Mouse (Mus musculus): ENCODE results near the gene Lancl2. TPM values are rescaled to one million over a fixed set of nuclear protein-coding genes. Genes with fewer than 3 reads are reported as not detected.

The Lancl2 gene
- total and polyA plus RNA-seq, 2 experiments from 2014 or later, result 94.1 to 112 TPM

DNA sequence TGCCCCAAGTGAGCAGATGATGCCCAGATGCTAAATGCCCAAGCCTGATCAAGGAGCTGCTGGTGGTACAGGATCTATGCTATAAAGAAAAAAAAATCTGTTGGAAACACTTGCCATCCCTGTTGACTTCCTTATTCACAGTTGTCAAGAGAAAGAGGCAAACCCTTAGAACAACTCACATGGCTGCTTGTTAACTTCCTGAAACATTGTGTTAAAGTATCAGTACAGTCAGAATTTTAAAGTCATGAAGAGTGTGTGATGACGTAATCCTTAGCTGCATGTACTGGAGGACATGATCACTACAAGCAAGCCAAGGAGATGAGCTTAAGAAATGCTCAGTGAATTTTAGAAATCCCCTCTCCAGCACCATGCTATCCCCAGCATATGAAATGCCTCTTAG is 71.5 kb downstream of the Lancl2 start:
- H3K9ac ChIP-seq (replicated peaks; ENCODE audit: low read length, poor library complexity, severe bottlenecking), result no peak overlapping the region
- TF ChIP-seq CTCF (IDR thresholded peaks at IDR 0.05), result no peak
- no peak overlapping the region for H3K27ac ChIP-seq (ENCODE audit: low read depth, low read length)
- no peak overlapping the region for H3K4me2 ChIP-seq (ENCODE audit: low read depth, low read length, poor library complexity, severe bottlenecking)
- H3K36me3 ChIP-seq (ENCODE audit: insufficient read depth, low read length), result peaks cover 8% of the 10 kb centered on the region; the same call in 1 of the 2 replicates
- H3K9me3 ChIP-seq (ENCODE audit: low read length), result no peaks in the 10 kb centered on the region
- no peak for ATAC-seq (ENCODE audit: low FRiP score)
- H3K4me1 ChIP-seq (ENCODE audit: insufficient read depth, low read length), result no peaks in the 10 kb centered on the region
- no peaks in the 10 kb centered on the region for H3K27me3 ChIP-seq (ENCODE audit: insufficient read depth, low read length)
- 94% methylated on average over 1 of the region's 1 CpGs for WGBS
- no peak for DNase-seq (ENCODE audit: low spot score)
- no peak overlapping the region for H3K4me3 ChIP-seq (ENCODE audit: low read depth, low read length)

- Histone ChIP-seq H3K36me3 (ENCODE audit: insufficient read depth, low read length) (no peaks in the 10 kb centered on the region), H3K27me3 (ENCODE audit: insufficient read depth, low read length) (no peaks in the 10 kb centered on the region), H3K27ac (ENCODE audit: low read depth, low read length) (no peak overlapping the region), H3K9me3 (ENCODE audit: low read length) (no peaks in the 10 kb centered on the region), H3K4me1 (ENCODE audit: insufficient read depth, low read length) (no peaks in the 10 kb centered on the region), H3K4me3 (ENCODE audit: low read depth, low read length) (no peak overlapping the region), H3K4me2 (ENCODE audit: low read depth, low read length, poor library complexity, severe bottlenecking) (no peak overlapping the region), H3K9ac (replicated peaks; ENCODE audit: low read length, poor library complexity, severe bottlenecking) (no peak overlapping the region)
- TF ChIP-seq CTCF (IDR thresholded peaks at IDR 0.05), result no peak
- WGBS, result 90% methylated on average over 3 of the region's 3 CpGs
- DNase-seq (ENCODE audit: low spot score) (no peak), ATAC-seq (ENCODE audit: low FRiP score) (no peak)
These were observed 78.0 kb downstream of the Lancl2 start for GRCm38 (mm10) chr6:57780359-57780758.

- Histone ChIP-seq H3K9ac (replicated peaks; ENCODE audit: low read length, poor library complexity, severe bottlenecking) (no peak overlapping the region), H3K36me3 (ENCODE audit: insufficient read depth, low read length) (peaks cover under 1% of the 10 kb centered on the region; the same call in 1 of the 2 replicates), H3K27me3 (ENCODE audit: insufficient read depth, low read length) (no peaks in the 10 kb centered on the region), H3K4me2 (ENCODE audit: low read depth, low read length, poor library complexity, severe bottlenecking) (no peak overlapping the region), H3K27ac (ENCODE audit: low read depth, low read length) (no peak overlapping the region), H3K4me1 (ENCODE audit: insufficient read depth, low read length) (no peaks in the 10 kb centered on the region), H3K4me3 (ENCODE audit: low read depth, low read length) (no peak overlapping the region), H3K9me3 (ENCODE audit: low read length) (no peaks in the 10 kb centered on the region)
- no peak for ATAC-seq (ENCODE audit: low FRiP score)
- no peak for DNase-seq (ENCODE audit: low spot score)
- WGBS, result 97% methylated on average over 1 of the region's 1 CpGs
- TF ChIP-seq CTCF (IDR thresholded peaks at IDR 0.05), result no peak
These were observed 80.3 kb downstream of the Lancl2 start for GRCm38 (mm10) chr6:57782658-57783057.

DNA sequence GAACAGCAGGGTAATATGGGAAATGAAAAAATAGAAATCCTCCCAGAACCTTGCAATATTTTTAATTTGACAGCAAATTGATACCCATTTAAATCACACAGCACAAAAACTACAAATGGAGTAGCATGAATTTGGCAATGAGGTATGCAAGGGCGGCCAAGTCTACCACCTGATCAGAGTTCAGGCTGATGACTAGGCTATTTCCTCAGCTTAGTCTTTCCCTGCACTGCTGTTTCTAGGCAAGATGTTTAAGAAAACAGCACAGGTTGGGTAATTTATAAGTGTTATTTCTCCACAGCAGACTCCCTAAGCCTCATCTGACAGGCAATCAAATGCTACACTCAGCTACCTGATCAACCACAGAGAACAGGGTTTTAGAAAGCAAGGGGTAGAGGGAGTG is 81.9 kb downstream of the Lancl2 start:
- WGBS, result 94% methylated on average over 1 of the region's 1 CpGs
- no peak for TF ChIP-seq CTCF (IDR thresholded peaks at IDR 0.05)
- H3K36me3 ChIP-seq (ENCODE audit: insufficient read depth, low read length), result peaks cover 5% of the 10 kb centered on the region; the same call in 1 of the 2 replicates
- no peak for ATAC-seq (ENCODE audit: low FRiP score)
- H3K9me3 ChIP-seq (ENCODE audit: low read length), result no peaks in the 10 kb centered on the region
- H3K4me1 ChIP-seq (ENCODE audit: insufficient read depth, low read length), result no peaks in the 10 kb centered on the region
- H3K27ac ChIP-seq (ENCODE audit: low read depth, low read length), result no peak overlapping the region
- no peaks in the 10 kb centered on the region for H3K27me3 ChIP-seq (ENCODE audit: insufficient read depth, low read length)
- H3K4me2 ChIP-seq (ENCODE audit: low read depth, low read length, poor library complexity, severe bottlenecking), result no peak overlapping the region
- no peak for DNase-seq (ENCODE audit: low spot score)
- H3K9ac ChIP-seq (replicated peaks; ENCODE audit: low read length, poor library complexity, severe bottlenecking), result no peak overlapping the region
- H3K4me3 ChIP-seq (ENCODE audit: low read depth, low read length), result no peak overlapping the region

DNA sequence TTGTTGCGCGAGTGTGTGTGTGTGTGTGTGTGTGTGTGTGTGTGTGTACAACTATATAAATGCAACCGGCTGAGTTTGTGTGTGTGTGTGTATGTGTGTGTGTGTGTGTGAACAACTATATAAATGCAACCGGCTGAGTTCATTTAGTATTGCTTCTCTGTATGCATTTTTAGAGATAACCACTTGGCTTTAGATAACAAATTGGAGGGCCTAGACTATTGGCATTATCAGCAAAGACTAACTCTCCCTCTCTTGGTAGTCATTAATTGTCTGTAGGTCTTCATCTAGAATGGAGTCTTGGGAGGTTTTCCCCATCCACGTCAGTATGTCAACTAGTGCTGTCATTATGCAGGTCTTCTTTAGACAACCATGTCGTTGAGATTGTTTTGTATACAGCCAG is 85.0 kb downstream of the Lancl2 start:
- Histone ChIP-seq H3K4me2 (ENCODE audit: low read depth, low read length, poor library complexity, severe bottlenecking) (no peak overlapping the region), H3K27me3 (ENCODE audit: insufficient read depth, low read length) (no peaks in the 10 kb centered on the region), H3K9me3 (ENCODE audit: low read length) (no peaks in the 10 kb centered on the region), H3K36me3 (ENCODE audit: insufficient read depth, low read length) (peaks cover 5% of the 10 kb centered on the region; the same call in 1 of the 2 replicates), H3K9ac (replicated peaks; ENCODE audit: low read length, poor library complexity, severe bottlenecking) (no peak overlapping the region), H3K4me3 (ENCODE audit: low read depth, low read length) (no peak overlapping the region), H3K4me1 (ENCODE audit: insufficient read depth, low read length) (no peaks in the 10 kb centered on the region), H3K27ac (ENCODE audit: low read depth, low read length) (no peak overlapping the region)
- WGBS, result 95% methylated on average over 6 of the region's 6 CpGs
- DNase-seq (ENCODE audit: low spot score), result no peak
- ATAC-seq (ENCODE audit: low FRiP score), result no peak
- TF ChIP-seq CTCF (IDR thresholded peaks at IDR 0.05), result no peak

Other genes with a start within 250 kb of the Lancl2 start
- gene Ppm1k, start 167.1 kb upstream of the Lancl2 start, total RNA-seq (2014; rRNA removed), result 17.7 and 17.9 TPM in 2 replicates
- gene Ppm1k, start 167.1 kb upstream of the Lancl2 start, polyA plus RNA-seq (2015; fragmentation: Nextera tagmentation; extraction: Ambion mirVana), result 6.5 and 7.0 TPM in 2 replicates
- gene Herc6, start 121.5 kb upstream of the Lancl2 start, total RNA-seq (2014; rRNA removed), result 1.0 and 1.9 TPM in 2 replicates
- gene Herc6, start 121.5 kb upstream of the Lancl2 start, polyA plus RNA-seq (2015; fragmentation: Nextera tagmentation; extraction: Ambion mirVana), result 1.2 TPM in 2 replicates
- 13.7 and 14.9 TPM in 2 replicates for gene Pyurf, start 10.5 kb upstream of the Lancl2 start, total RNA-seq (2014; rRNA removed)
- 13.3 and 14.3 TPM in 2 replicates for gene Pyurf, start 10.5 kb upstream of the Lancl2 start, polyA plus RNA-seq (2015; fragmentation: Nextera tagmentation; extraction: Ambion mirVana)
- 269 and 319 TPM in 2 replicates for gene Vopp1, start 122.6 kb downstream of the Lancl2 start, total RNA-seq (2014; rRNA removed)
- gene Vopp1, start 122.6 kb downstream of the Lancl2 start, polyA plus RNA-seq (2015; fragmentation: Nextera tagmentation; extraction: Ambion mirVana), result 182 and 188 TPM in 2 replicates
- gene Vmn1r21, start 147.8 kb downstream of the Lancl2 start, total RNA-seq (2014; rRNA removed), result not detected in 2 replicates
- not detected in 2 replicates for gene Vmn1r21, start 147.8 kb downstream of the Lancl2 start, polyA plus RNA-seq (2015; fragmentation: Nextera tagmentation; extraction: Ambion mirVana)
- not detected in 2 replicates for gene Vmn1r22, start 205.5 kb downstream of the Lancl2 start, total RNA-seq (2014; rRNA removed)
- gene Vmn1r22, start 205.5 kb downstream of the Lancl2 start, polyA plus RNA-seq (2015; fragmentation: Nextera tagmentation; extraction: Ambion mirVana), result not detected in 2 replicates
- gene Vmn1r23, start 224.3 kb downstream of the Lancl2 start, total RNA-seq (2014; rRNA removed), result not detected in 2 replicates
- not detected in 2 replicates for gene Vmn1r23, start 224.3 kb downstream of the Lancl2 start, polyA plus RNA-seq (2015; fragmentation: Nextera tagmentation; extraction: Ambion mirVana)